Comparison of ENCODE assay signal across 20 mouse cellular contexts in the genomic region with DNA sequence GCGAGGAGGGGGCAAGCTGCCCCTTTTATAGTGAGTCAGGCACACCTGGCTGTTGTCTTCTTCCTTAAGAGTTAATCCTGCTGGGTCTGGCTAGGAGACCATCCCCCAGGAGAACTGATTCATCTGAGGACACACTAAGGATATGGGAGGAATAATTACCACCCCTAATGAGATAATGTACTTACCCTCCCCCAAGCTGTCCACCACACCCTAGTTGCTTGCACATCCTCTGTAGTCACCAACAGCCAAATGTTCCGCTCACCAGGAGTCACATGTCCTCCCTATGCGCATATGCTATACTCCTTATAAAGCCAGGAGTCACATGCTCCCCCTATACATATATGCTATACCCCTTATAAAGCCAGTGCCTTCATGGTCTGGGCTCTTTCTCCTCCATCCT.
DNase-seq lines count a peak whose midpoint lies in the region; ATAC-seq and TF ChIP-seq lines count a peak whose summit lies in the region.
"Had no signal": no experiment of that assay in that cellular context is flagged by ENCODE, and none has a peak within 500 bp of the region (broad histone marks: within the 10 kb centered on the region; RNA-seq: fewer than 3 reads in every experiment).

No protein-coding gene starts in this region.

- 99% methylated on average over 3 of the region's 3 CpGs for WGBS in forebrain, embryonic 13.5 days
- 97% methylated on average over 3 of the region's 3 CpGs for WGBS in forebrain, embryonic 15.5 days
- 88% methylated on average over 3 of the region's 3 CpGs for WGBS in midbrain, embryonic 12.5 days
- 93% methylated on average over 3 of the region's 3 CpGs for WGBS in midbrain, embryonic 14.5 days
- 78% methylated on average over 3 of the region's 3 CpGs for WGBS in liver, embryonic 12.5 days (ENCODE audit: insufficient replicate concordance)

- no peaks in the 10 kb centered on the region for H3K27me3 ChIP-seq in forebrain, embryonic 13.5 days
- H3K27me3 ChIP-seq in forebrain, embryonic 15.5 days, result no peaks in the 10 kb centered on the region
- no peaks in the 10 kb centered on the region for H3K27me3 ChIP-seq in midbrain, embryonic 12.5 days
- no peaks in the 10 kb centered on the region for H3K27me3 ChIP-seq in midbrain, embryonic 14.5 days (ENCODE audit: control insufficient read depth, insufficient read depth, low read length)
- H3K27me3 ChIP-seq in liver, embryonic 12.5 days (replicated peaks), result no peaks in the 10 kb centered on the region
- H3K27me3 ChIP-seq: embryonic facial prominence, embryonic 12.5 days had no signal

- H3K9me3 ChIP-seq in forebrain, embryonic 13.5 days (replicated peaks), result peaks cover 11% of the 10 kb centered on the region; the same call in 1 of the 2 replicates
- H3K9me3 ChIP-seq in forebrain, embryonic 15.5 days, result no peaks in the 10 kb centered on the region
- H3K9me3 ChIP-seq in midbrain, embryonic 12.5 days, result 0 out of 2 replicates have a peak, but pooled peaks cover 6% of the 10 kb centered on the region
- no peaks in the 10 kb centered on the region for H3K9me3 ChIP-seq in midbrain, embryonic 14.5 days (ENCODE audit: control insufficient read depth, low read length)
- no peaks in the 10 kb centered on the region for H3K9me3 ChIP-seq in ES-E14 (ENCODE audit: control insufficient read depth, insufficient read depth, low read depth, low read length)
- no peaks in the 10 kb centered on the region for H3K9me3 ChIP-seq in liver, embryonic 12.5 days (replicated peaks)

- H3K9ac ChIP-seq in forebrain, embryonic 13.5 days, result no peak overlapping the region
- H3K9ac ChIP-seq in forebrain, embryonic 15.5 days (replicated peaks), result no peak overlapping the region
- no peak overlapping the region for H3K9ac ChIP-seq in midbrain, embryonic 12.5 days (replicated peaks)
- H3K9ac ChIP-seq in midbrain, embryonic 14.5 days (replicated peaks; ENCODE audit: low read length), result no peak overlapping the region
- H3K9ac ChIP-seq in ES-E14 (ENCODE audit: insufficient read depth, low read depth, low read length, poor library complexity, severe bottlenecking), result no peak overlapping the region
- no peak overlapping the region for H3K9ac ChIP-seq in liver, embryonic 12.5 days
- H3K9ac ChIP-seq: embryonic facial prominence, embryonic 12.5 days had no signal

- peaks cover 19% of the 10 kb centered on the region for H3K4me1 ChIP-seq in forebrain, embryonic 13.5 days
- H3K4me1 ChIP-seq in forebrain, embryonic 15.5 days, result peaks cover 9% of the 10 kb centered on the region; the same call in 1 of the 2 replicates
- H3K4me1 ChIP-seq in midbrain, embryonic 12.5 days, result peaks cover 18% of the 10 kb centered on the region
- H3K4me1 ChIP-seq in midbrain, embryonic 14.5 days (ENCODE audit: control insufficient read depth, insufficient read depth, low read length), result no peaks in the 10 kb centered on the region
- H3K4me1 ChIP-seq in ES-E14 (ENCODE audit: control insufficient read depth in 2 of 2, insufficient read depth in 2 of 2, low read length in 2 of 2, poor library complexity in 1 of 2), result peaks cover 2 to 5% of the 10 kb centered on the region in 2 experiments; a peak in 3 of 4 replicates
- H3K4me1 ChIP-seq in liver, embryonic 12.5 days, result no peaks in the 10 kb centered on the region
- H3K4me1 ChIP-seq: embryonic facial prominence, embryonic 12.5 days had no signal

- 0 out of 2 replicates have a peak, but pooled peaks have one; percentile 16 for ATAC-seq in forebrain, embryonic 13.5 days
- no peak for ATAC-seq in forebrain, embryonic 15.5 days (replicated peaks)
- ATAC-seq in midbrain, embryonic 12.5 days (ENCODE audit: low FRiP score, low read depth), result 0 out of 2 replicates have a peak, but pooled peaks have one; percentile 20
- ATAC-seq in midbrain, embryonic 14.5 days (ENCODE audit: low FRiP score, low TSS enrichment), result no peak
- no peak for ATAC-seq in liver, embryonic 12.5 days
- ATAC-seq: activated CD4-positive, CD25-positive, alpha-beta regulatory T cell, adult 4 months; forebrain, embryonic 16.5 days had no signal

- DNase-seq in midbrain, embryonic 14.5 days, result no peak
- DNase-seq in ES-CJ7 (ENCODE audit: low read depth, low spot score) (peak; percentile 52), ES-E14 (ENCODE audit: low read depth, low spot score) (no peak)
- no peak for DNase-seq in lung, adult 18-20 months
- DNase-seq: adrenal gland, adult 8-10 months; adrenal gland, postnatal 14 days; adrenal gland, postnatal 36 days; cerebellum, adult 11-12 months; cerebellum, adult 2 months; cerebellum, adult 9-10 months; cerebellum, postnatal 10 days; cerebellum, postnatal 25 days had no signal

- no peak overlapping the region for H3K4me3 ChIP-seq in forebrain, embryonic 13.5 days
- no peak overlapping the region for H3K4me3 ChIP-seq in forebrain, embryonic 15.5 days
- no peak overlapping the region for H3K4me3 ChIP-seq in midbrain, embryonic 12.5 days
- H3K4me3 ChIP-seq in midbrain, embryonic 14.5 days (replicated peaks; ENCODE audit: low read depth, low read length), result no peak overlapping the region
- no peak overlapping the region for H3K4me3 ChIP-seq in ES-E14 (ENCODE audit: insufficient read depth in 1 of 2, low read depth in 1 of 2, low read length in 2 of 2, poor library complexity in 1 of 2, severe bottlenecking in 1 of 2)
- H3K4me3 ChIP-seq in liver, embryonic 12.5 days, result no peak overlapping the region
- H3K4me3 ChIP-seq: embryonic facial prominence, embryonic 10.5 days; embryonic facial prominence, embryonic 12.5 days had no signal

- no peak overlapping the region for H3K4me2 ChIP-seq in forebrain, embryonic 13.5 days
- no peak overlapping the region for H3K4me2 ChIP-seq in forebrain, embryonic 15.5 days (replicated peaks)
- H3K4me2 ChIP-seq in midbrain, embryonic 12.5 days (replicated peaks), result no peak overlapping the region
- no peak overlapping the region for H3K4me2 ChIP-seq in midbrain, embryonic 14.5 days (ENCODE audit: low read length)
- no peak overlapping the region for H3K4me2 ChIP-seq in liver, embryonic 12.5 days
- H3K4me2 ChIP-seq: embryonic facial prominence, embryonic 12.5 days had no signal

- no peaks in the 10 kb centered on the region for H3K36me3 ChIP-seq in forebrain, embryonic 13.5 days (ENCODE audit: poor library complexity, severe bottlenecking)
- no peaks in the 10 kb centered on the region for H3K36me3 ChIP-seq in forebrain, embryonic 15.5 days
- no peaks in the 10 kb centered on the region for H3K36me3 ChIP-seq in midbrain, embryonic 12.5 days
- no peaks in the 10 kb centered on the region for H3K36me3 ChIP-seq in midbrain, embryonic 14.5 days (ENCODE audit: control insufficient read depth, insufficient read depth, low read length)
- H3K36me3 ChIP-seq in ES-E14 (ENCODE audit: control insufficient read depth, insufficient read depth, low read length, poor library complexity, severe bottlenecking), result peaks cover 2% of the 10 kb centered on the region; the same call in 1 of the 2 replicates
- H3K36me3 ChIP-seq in liver, embryonic 12.5 days, result no peaks in the 10 kb centered on the region
- H3K36me3 ChIP-seq: embryonic facial prominence, embryonic 10.5 days; embryonic facial prominence, embryonic 12.5 days had no signal

- in situ Hi-C loops in ES-E14 (cut with MboI; ENCODE audit: low sequenced_read_pairs in 2 of 2, unreplicated experiment in 2 of 2), result no loop called here

- H3K27ac ChIP-seq in forebrain, embryonic 13.5 days, result no peak overlapping the region
- no peak overlapping the region for H3K27ac ChIP-seq in forebrain, embryonic 15.5 days (replicated peaks)
- no peak overlapping the region for H3K27ac ChIP-seq in midbrain, embryonic 12.5 days (replicated peaks)
- H3K27ac ChIP-seq in midbrain, embryonic 14.5 days (replicated peaks; ENCODE audit: low read depth, low read length), result no peak overlapping the region
- H3K27ac ChIP-seq in ES-E14 (ENCODE audit: insufficient read depth, low read depth, low read length, poor library complexity, severe bottlenecking), result peak overlapping the region; percentile 49; the same call in 1 of the 2 replicates
- no peak overlapping the region for H3K27ac ChIP-seq in liver, embryonic 12.5 days
- H3K27ac ChIP-seq: embryonic facial prominence, embryonic 10.5 days; embryonic facial prominence, embryonic 12.5 days had no signal

TF ChIP-seq in ES-E14, 5 proteins besides CTCF, POLR2A, EP300 and RAD21:
- TF ChIP-seq ZNF384 (IDR thresholded peaks at IDR 0.05; ENCODE audit: low read depth, low read length), result no peak
- TF ChIP-seq ZC3H11A (IDR thresholded peaks at IDR 0.05; ENCODE audit: borderline replicate concordance, low read depth, low read length), result no peak
- no peak for TF ChIP-seq MAFK (IDR thresholded peaks at IDR 0.05; ENCODE audit: insufficient read depth, low read depth, low read length)
- no peak for TF ChIP-seq HCFC1 (IDR thresholded peaks at IDR 0.05; ENCODE audit: borderline replicate concordance, insufficient read depth, low read length)
- TF ChIP-seq CHD2 (IDR thresholded peaks at IDR 0.05; ENCODE audit: low read depth, low read length), result no peak

Comparison
In these comparisons a context has a peak if more than half of its experiments do, and no peak if none do; other contexts are left out.
1. ATAC-seq: peak in forebrain, embryonic 13.5 days (single experiment) and midbrain, embryonic 12.5 days (single experiment); none in forebrain, embryonic 15.5 days (single experiment), midbrain, embryonic 14.5 days (single experiment) and liver, embryonic 12.5 days (single experiment).